Mouse (Mus musculus): ENCODE data around the gene Gabarapl1. TPM values are rescaled to one million over a fixed set of nuclear protein-coding genes. Genes with fewer than 3 reads are reported as not detected.

Gene Gabarapl1
- total RNA-seq, 2 experiments from 2014 or later, result 450 to 458 TPM

DNA sequence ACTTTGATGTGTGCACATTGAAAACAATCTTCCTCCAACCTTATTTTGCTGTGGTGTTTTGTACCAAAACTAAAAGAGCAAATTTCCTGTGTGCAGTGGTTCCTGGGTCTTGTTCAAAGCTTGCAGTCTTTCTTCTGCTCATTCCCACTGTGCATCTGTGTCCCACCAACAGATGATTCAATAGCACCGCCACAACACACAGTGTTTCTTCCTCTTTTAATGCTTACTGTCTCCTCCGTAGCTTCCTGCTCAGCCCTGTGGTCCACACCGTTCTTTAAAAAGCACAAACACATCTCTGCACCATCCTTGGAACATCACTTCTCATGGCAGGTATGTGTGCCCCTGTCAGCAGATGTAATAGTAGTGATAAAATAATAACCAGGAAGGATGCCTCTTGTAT is 58.5 kb downstream of the Gabarapl1 start, which contains the start of gene Klrd1:
TSS of gene Klrd1 (plus strand) at position 275 of the 400 bp plus-strand sequence.
- intact Hi-C loops (cut with DNase I), result no loop called here
- DNase-seq (ENCODE audit: extremely low spot score in 1 of 2, low spot score in 2 of 2), result no peak

Other genes with a start within 250 kb of the Gabarapl1 start
- gene 4922502D21Rik, start 201.4 kb upstream of the Gabarapl1 start, total RNA-seq (2021), result not detected
- gene Clec12a, start 190.5 kb upstream of the Gabarapl1 start, total RNA-seq (2021), result under 1 TPM in 1 of 2 experiments, not detected in 1; 0.28 TPM
- not detected for gene Clec12b, start 147.3 kb upstream of the Gabarapl1 start, total RNA-seq (2021)
- gene Clec1b, start 135.9 kb upstream of the Gabarapl1 start, total RNA-seq (2021), result under 1 TPM in 1 of 2 experiments, not detected in 1; 0.43 TPM
- not detected for gene Clec9a, start 124.3 kb upstream of the Gabarapl1 start, total RNA-seq (2021)
- 1 to 10 TPM; 1.5 to 2.6 TPM for gene Clec1a, start 81.2 kb upstream of the Gabarapl1 start, total RNA-seq (2021)
- not detected for gene Olr1, start 26.0 kb upstream of the Gabarapl1 start, total RNA-seq (2021)
- gene Tmem52b, start 20.6 kb upstream of the Gabarapl1 start, total RNA-seq (2021), result not detected
- not detected for gene Klre1, start 44.7 kb downstream of the Gabarapl1 start, total RNA-seq (2021)
- gene Klrd1, start 58.6 kb downstream of the Gabarapl1 start, total RNA-seq (2021), result not detected
- not detected for gene Klrk1, start 90.7 kb downstream of the Gabarapl1 start, total RNA-seq (2021)
- not detected for gene Klrc3, start 110.2 kb downstream of the Gabarapl1 start, total RNA-seq (2021)
- not detected for gene Klrc2, start 127.5 kb downstream of the Gabarapl1 start, total RNA-seq (2021)
- gene Klrc1, start 145.8 kb downstream of the Gabarapl1 start, total RNA-seq (2021), result not detected
- not detected for gene Klri1, start 184.0 kb downstream of the Gabarapl1 start, total RNA-seq (2021)
- under 1 TPM; 0.14 to 0.19 TPM for gene Klri2, start 207.3 kb downstream of the Gabarapl1 start, total RNA-seq (2021)